Mouse (Mus musculus) mouse embryonic stem cell (cell line): ENCODE measurements around the gene Ikbip.

ENCODE experiments used
- in situ Hi-C, 2 experiments: fragments of 300-500 bp; cut with MboI; formaldehyde crosslinking; loops; 1 replicate in 1 of 2; 3 replicates in 1 of 2; pipeline ENCODE4 v1.14.3; 2019 to 2020; ENCODE audit warnings: low sequenced_read_pairs in 2 of 2, low pct_unique_long_range_greater_than_20kb in 1 of 2, mixed read lengths in 1 of 2; ENCODE audit not compliant: unreplicated experiment in 1 of 2

Gene Ikbip

DNA sequence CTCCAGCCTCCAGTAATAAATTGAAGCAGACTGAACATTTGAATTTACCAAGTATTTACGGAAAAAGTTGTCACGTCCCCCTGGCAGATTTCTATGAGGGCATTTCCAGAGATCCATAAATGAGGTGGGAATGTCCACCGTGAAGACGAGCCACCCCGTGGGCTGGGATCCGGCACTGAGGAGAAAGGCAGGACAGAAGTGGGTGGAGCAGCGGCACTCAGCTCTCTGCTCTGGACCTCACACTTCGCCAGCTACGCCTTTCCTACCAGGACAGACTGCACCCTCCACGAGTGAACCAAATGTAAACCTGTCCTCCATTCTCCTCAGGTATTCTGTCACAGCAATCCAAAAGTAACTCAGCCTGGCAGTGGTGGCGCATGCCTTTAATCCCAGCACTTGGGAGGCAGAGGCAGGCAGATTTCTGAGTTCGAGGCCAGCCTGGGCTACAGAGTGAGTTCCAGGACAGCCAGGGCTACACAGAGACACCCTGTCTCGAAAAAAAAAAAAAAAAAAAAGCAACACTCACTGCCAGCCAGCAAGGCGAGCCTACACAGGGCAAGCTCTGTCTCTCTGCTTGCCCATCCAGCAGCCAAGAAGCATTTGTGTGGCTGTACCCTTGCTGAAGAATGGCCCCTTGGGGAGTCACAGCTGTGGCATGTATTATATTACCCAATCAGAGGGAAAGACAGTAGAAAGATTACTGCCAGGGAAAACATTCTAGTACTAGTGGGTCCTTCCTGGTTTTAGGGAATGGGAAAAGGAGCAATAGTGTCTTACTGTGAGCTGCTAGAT, 20.3 kb downstream of the Ikbip start:
- in situ Hi-C loops = no loop called here

DNA sequence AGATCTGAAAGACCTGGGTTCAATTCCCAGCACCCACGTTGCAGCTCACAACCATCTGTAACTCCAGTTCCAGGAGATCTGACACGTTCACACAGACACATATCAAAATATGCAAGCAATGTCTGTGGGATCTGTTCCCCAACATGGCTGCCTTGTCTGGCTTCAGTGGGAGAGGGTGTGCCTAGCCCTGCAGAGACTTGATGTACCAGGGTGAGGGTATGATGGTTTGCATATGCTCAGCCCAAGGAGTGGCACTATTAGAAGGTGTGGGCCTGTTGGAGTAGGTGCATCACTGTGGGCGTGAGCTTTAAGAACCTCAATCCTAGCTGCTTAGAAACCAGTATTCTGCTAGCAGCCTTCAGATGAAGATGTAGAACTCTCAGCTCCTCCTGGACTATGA, 23.2 kb downstream of the Ikbip start:
- in situ Hi-C loops = no loop called here

DNA sequence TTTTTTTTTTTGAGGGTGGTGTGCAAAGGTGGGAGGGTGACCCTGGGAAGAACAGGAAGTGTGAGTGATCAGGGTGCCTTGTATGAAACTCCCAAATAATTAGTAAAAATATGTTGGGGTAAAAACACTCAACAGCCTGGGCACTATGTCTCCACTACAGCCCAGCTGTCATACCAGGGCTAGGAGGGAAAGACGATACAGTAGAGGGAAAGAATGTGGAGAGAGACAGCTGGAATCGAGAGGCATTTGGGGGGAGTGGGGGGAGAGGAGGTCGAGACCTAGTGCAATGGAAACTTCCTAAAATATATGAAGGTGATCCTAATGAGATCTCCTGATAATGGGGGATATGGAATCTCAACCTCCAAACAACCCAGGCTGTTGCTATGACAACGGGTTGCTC, 27.1 kb downstream of the Ikbip start:
- in situ Hi-C loops = no loop called here

DNA sequence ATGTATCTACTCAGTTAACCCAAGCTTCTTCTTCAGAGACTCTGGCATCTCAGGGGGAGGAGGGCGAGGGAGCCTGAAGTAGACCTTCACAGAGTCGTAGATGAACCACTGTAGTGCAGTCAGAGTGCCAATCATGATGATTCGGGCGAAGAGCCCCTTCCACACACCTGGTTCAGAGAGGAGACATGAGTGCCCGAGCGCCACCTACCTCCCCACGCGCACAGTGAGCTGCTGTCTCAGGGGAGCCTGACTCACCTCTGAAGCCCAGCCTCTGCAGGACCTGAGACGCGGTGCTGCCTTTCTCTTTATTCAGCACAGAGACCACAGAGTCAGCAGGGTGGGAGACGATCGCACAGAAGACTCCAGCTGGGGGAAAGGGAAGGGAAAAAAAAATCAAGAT, 34.2 kb downstream of the Ikbip start:
- in situ Hi-C loops = no loop called here

DNA sequence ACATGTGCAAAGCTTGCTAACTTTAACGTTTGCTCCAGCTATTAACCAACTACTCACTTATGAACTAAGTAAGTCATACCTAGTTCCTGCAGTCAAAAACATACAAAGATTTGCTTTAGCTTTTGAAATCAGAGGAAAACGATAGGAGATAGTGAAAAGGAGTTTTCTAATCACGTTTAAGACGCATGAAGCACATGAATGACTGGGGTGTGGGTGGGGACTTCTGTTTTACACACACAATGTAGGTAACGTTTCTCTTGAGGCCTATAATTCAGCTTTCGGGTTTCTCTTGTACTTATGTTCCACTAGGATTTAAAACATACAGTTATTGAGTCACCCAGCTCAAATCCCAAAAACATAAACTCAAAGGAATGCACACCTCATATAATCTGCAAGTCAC, 39.9 kb downstream of the Ikbip start:
- in situ Hi-C loops = no loop called here

DNA sequence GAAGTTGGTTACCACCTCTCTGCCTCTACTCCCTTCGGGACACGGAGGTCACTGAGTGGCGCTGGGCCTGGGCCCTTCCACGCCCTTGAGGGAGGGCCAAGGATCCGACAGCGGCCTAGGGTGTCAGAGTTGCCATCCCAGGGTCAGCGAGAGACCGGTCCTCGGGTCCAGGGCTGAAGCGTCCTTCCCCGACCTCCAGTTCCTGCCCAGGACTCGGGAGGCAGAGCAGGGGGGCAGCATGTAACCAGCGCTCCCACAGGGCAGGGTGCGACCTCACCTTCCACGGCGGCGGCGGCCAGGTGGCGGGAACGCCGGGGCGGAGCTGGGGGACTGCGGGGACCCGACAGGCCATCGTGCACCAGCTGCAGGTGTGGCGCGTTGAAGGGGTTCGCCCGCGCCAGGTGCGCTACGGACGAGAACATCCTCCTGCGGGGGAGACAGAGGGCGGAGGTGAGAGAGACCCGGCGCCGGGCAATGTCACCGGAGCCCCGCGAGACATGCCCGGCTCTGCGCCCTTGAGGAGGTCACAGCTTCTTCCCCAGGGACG, 40.6 kb downstream of the Ikbip start:
- in situ Hi-C loops = no loop called here

DNA sequence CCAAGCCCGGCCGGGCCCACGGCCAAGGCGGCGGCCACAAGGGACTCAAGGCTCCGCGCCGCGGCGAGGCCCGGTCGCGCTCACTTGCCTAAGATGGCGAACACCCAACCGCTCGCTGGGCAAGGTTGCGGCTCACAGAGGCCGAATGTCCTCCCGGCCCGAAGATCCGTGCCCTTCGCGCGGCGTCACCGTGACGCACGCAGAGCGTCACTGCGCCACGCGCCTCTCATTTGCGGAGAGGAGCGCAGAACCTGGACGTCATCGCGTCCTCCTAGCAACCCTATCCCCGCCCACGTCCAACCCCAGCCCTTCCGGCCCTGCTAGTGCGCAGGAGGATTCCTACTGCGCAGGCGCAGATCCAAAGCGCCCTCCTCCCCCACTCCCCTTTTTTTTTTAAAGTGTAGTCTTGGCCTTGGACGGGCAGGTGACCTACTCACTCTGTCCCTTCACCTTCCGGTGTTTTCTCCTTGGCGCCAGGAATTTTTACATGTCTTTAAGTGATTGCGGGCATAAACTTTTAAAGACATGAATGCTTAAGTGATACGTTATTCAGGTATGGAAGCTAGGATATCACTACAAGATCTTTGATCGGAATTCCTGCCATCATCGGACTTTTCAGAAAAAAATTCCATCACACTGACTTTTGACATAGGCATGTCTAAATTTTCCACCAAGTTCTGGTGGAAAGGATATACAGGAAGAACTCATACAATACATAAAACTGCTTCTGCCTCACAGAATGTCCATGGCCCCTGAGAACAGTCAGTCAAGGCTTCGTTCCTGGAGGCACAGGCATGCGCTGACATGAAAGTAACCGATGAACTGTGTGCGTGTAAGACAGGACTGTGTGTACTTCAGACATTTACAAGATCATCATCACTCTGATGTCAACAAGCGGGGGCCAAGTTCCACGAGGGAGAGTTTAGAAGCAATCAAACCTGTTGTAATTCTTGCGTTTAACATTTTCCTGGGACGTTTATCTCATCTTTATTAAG, 41.4 kb downstream of the Ikbip start, which contains the start of gene Slc25a3:
TSS of gene Slc25a3 (minus strand) at position 232 of the 995 bp plus-strand sequence.
- in situ Hi-C loops = no loop called here

DNA sequence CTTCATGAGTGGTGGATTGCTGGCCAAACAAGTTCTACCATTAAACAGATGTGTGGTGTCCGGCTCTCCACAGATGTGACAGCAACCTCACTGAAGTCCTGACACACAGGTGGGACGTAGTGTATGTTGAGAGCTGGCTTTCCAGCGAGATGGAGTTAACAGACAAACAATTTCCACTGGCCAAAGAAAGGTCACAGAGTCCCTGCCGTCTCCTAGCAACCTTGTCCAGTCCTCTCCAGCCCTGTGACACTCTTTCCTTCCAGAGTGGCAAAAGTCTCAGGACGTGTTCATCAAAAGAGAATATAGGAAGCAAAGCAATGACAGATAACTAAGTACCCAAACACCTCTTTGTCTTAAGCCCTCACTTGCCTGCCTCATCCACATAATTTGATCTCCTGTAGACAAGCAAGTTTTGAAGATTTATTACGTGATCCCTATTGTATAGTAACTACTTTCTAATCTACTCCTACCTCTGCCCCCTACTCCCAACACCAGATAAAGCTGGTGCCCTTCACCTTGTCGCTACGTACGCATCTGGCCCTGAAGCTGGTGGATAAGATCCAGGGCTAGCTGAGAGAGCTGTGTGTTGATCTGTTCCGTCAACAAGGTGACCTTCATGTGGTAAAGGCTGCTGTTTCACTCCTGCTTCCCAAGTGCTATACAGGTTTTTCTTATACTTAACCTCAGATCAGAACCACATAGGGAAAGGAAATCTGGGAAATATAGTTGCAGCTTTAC, 44.0 kb downstream of the Ikbip start:
- in situ Hi-C loops = no loop called here

DNA sequence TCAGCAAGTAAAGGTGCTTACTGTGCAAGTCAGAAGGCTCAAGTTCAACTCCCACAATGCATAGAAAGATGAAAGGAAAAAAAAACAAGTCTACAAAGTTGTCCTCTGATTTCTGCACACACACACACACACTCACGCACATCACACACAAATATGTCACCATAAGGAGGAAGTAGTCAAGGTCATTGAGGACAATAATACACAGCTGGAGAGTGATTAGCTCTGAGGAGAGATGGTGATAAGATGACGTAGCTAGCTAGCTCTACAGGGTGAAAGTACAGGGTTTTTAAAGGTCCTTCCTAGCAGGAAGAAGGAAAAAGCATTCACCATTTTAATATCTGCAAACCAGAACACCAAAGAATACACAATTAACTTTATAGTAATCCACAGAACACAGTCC, 44.7 kb downstream of the Ikbip start:
- in situ Hi-C loops = no loop called here

DNA sequence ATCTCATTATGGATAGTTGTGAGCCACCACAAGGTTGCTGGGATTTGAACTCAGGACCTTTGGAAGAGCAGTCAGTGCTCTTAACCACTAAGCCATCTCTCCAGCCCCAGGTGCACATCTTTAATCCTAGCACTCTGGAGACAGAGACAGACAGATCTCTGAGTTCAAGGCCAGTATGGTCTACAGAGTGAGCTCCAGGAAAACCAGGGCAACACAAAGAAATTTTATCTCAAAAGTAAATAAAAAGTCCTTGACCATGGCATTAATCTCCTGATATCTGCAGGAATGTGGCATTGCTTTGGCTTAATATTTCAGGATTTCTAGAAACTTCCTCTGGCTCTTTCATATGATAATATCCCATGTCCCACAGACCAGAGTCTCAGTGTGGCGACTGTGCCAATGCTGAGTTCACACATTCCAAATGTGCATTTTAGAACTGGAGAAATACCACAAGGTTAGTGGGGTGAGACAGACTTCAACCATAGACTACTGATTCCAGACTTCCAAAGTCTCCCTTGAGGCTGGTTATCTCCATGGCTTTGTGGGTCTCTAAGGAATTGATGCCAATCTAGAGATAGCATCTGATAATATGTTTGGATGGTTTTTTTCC, 45.9 kb downstream of the Ikbip start:
- in situ Hi-C loops = no loop called here

DNA sequence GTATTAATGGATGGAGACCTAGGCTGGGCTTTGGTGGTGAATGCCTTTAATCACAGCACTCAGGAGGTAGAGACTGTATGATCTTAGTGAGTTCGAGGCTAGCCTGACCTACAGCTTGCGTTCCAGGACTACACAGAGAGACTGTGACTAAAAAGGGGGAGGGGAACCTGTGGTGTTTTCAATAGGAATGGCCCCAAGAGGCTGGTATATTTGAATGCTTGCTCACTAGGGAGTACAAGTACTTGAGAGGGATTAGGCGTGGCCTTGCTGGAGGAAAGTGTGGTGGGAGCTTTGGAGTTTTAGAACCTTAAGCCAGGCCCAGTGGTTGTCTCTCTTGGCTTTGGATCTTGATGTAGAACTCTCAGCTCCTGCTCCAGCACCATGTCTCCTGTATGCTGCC, 48.1 kb downstream of the Ikbip start:
- in situ Hi-C loops = no loop called here

DNA sequence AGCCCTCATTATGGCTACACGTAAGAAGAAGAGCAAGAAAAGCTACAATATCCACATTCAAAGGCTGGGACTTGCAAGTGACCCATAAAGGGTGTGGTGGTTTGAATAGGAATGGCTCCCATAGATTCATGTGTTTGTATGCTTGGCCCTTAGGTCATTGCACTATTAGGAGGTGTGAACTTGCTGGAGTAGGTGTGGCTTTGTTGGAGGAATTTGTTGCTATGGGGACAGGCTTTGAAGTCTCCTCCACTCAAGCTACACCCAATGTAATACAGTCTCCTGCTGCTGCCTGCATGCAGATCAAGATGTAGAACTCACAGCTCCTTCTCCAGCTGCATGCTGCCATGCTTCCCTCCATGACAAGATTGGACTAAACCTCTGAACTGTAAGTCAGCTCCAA, 48.8 kb downstream of the Ikbip start:
- in situ Hi-C loops = no loop called here

DNA sequence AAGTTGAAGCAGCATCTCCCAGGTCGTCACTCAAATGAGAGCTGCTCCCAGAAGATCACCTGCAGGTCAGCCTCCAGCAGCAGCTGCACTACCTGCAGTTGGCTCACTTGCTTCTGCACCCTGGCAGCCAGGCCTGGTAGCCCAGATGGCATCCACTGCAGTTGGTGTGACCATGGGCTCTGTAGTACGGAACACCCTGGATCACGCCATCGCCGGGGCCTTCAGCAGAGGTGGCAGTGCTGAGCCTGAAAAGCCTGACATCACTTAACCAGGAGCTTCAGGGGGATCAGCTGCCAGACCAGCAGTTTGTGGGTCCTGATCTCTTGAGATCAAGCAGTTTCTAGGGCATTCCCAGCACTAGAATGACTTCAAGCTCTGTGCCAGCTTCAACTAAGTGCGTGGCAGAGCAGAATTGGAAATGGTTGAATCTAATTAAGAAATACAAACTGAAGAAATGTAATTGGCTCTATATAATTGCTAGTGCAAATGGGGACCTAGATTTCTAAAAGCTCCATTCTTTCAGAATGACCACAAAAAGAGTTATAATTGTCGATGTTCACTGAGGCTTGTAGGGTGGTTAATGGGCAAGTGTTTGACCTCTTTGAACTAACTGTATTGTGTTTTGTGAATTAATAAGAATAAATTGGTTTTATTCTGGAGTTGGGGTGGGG, 52.7 kb downstream of the Ikbip start:
- in situ Hi-C loops = no loop called here

DNA sequence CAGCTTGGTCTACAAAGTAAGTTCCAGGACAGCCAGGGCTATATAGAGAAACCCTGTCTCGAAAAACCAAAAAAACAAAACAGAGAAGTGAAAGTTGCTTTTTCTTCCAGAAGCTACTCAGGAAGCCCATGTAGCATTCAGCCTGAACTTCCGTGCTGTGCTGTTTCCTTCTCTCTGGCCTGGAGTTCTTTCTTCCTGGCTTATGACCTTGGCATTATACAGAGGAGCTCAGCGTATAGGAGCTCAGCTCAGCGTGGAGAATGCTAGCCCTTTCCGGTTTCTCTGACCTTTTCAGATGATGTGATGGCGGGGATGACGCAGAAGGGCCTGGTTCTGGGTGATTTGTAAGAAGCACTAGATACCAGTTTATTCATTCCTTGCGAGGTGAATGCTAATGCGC, 54.7 kb downstream of the Ikbip start:
- in situ Hi-C loops = no loop called here

DNA sequence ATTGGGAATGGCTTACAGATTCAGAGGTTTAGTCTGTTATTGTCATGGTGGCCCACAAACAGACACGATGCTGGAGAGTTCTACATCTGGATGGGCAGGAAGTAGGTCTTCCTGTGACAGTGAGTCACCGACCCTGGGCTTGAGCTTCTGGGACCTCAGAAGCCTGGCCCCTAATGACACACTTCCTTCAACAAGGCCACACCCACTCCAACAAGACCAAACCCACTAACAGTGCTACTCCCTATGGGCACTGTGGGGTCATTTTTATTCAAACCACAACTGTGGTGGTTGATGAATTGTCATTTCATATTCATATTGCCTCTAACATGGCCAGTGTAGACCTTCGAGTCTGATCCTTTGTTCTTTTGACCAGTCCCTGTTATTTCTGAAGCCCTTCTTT, 55.6 kb downstream of the Ikbip start:
- in situ Hi-C loops = no loop called here

DNA sequence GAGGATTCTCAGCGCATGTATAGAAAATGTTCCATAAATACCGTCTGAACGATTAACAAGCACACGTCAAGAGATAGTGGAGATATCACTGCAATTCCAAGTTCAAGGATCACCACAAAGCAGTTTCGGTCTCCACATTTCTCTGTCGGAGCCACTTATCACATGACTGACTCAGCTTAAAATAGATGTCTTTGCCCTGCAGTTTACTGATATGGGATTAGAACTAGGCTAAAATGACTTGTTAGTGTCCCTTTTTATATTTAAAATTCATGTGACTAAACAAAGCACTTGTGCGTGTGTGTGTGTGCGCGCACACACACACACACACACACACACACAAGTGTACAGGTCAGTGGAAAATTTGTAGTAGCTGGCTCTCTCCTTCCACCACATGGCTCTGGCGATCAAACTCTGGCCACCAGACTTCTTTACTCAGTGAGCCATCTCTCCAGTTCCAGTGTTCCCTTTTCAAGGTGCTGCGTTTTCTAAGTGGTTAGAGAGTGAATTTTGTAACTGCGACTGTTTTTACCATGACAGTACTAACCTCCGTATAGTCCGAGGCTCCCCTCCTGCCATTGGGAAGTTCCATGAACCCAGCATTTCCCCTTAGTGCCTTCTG, 56.5 kb downstream of the Ikbip start:
- in situ Hi-C loops = no loop called here

DNA sequence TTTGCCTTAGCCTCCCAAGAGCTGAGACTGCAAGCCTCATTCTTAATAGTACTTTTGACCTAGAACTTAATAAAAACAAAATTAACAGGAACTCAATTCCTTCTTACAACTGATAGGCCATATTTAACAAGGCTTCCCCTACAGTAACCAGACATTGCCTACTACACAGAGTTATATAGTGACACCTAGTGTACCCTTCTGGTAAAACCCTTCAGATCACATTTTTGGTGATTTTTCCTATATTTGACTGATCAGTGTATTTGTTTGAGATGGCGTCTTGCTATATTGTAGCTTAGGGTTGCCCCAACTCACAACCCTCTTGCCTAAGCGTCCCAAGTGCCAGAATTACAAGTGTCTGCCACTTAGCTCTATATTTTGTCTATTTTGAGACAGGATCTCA, 58.8 kb downstream of the Ikbip start:
- in situ Hi-C loops = no loop called here
